Mouse (Mus musculus) thymus, postnatal 25 days (tissue): ENCODE measurements around the gene Klf7.
"Not testable (repeated sequence)": the region's sequence is repeated elsewhere in the genome, so short reads cannot be mapped to it uniquely, and the experiment has no call there.

Experiments used
- DNase-seq: peaks from one replicate; pipeline ENCODE4 v3.0.0; 2022

The Klf7 gene

DNA sequence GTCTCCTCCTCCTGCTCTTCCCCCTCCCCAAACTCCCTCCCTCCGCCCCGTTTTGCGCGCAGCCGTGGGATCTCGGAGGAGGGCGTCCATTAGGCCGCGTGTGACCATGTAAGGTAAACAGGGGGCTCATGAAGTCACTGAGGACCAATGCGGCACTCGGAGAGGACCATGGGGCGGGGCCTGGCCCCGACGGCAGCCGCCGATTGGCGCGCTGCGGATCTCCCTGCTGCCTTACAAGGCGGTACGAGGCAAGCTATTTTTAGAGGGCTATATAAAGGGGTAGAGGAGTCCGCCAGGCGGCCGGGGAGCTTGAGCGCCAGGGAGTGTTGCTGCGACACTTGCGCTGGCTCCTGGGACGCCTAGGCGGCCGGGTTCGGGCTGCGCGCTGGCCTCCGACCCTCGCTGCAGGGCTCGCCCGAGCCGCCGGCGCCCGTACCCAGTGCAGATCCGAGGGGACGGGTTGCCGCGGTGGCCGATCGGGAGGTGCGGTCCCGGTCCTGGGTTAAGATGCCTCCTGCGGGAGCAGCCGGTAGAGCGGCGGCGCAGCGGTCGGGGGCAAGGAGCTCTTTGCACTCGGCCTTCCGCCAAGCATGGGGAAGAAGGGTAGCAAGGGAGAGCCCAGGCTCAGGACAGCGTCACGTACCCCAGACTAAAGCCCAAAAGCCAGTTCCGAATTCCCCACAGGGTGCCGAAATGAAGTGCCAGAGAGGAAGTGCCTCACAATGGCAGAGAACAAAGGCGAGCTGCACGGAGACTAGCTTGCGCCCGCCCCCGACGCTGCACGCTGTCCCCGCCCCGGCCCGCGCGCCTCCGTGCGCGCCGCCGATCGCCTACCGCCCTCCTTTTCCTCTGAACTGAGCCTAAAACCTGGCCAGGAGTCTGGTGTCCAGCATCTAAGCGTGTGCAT, at the start of gene Klf7:
TSS of gene Klf7 (minus strand) at position 724 of the 907 bp plus-strand sequence.
- peak; percentile 95 for DNase-seq

DNA sequence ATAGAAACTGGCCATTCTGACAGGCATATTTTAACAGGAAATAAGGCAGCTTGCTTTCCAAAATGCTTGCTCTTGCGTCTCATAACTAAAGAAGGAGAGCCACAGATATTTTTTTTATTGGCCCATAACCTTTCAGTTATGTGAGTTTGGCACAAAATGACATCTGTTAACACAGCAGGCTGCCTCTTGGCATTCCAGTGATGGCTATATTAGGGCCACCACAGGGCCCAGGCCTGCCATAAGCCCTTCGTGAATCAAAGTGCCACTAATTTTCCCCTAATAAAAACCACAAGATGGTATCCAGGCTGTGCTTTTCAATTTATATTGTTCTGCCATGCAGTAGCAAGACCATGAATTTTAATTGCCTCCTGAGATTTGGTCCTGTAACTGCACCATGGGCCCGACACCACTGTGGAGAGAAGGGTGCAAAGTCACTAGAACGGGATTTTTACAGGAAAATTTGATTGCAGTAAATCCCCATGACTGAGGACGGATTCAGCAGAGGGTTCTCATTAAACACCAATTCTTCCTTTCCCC, 42.5 kb upstream of the Klf7 start:
- DNase-seq, result no peak

DNA sequence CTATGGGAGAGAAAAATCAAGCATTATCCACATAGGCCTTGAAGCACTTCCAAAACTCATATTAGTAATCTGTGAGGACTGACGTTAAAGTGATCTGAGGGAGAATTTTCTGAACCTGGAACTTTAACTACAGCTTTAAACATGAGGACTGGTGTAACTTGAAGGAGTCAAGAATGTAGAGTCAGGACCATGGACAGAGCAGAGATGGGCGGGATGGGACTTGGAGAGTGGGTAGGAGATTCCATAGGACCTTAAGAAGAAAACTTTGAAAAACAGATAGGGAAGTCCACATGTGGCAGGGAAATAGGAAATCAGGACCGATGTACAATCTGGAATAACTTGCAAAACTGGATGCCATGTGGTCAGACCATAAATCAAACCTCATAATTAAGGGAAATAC, 36.7 kb upstream of the Klf7 start:
- DNase-seq, result no peak

DNA sequence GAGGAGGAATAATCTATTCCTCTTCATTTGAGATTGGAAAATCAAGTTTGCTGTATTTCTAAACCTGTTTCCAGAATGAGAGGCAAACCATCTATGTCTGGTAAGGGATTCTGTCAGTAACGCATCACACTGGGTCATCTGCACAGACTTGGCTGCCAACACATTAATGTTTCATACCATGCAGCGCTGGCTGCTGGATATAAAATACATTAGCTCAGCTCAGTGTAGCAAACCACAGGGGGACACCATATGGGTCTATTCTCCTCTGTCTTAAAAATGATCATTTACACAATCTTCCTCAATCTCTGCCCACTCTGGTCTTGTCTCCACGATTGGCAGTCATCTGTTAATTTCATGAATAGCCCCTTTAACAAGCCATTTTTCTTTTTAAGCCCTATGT, 27.1 kb upstream of the Klf7 start:
- DNase-seq, result no peak

DNA sequence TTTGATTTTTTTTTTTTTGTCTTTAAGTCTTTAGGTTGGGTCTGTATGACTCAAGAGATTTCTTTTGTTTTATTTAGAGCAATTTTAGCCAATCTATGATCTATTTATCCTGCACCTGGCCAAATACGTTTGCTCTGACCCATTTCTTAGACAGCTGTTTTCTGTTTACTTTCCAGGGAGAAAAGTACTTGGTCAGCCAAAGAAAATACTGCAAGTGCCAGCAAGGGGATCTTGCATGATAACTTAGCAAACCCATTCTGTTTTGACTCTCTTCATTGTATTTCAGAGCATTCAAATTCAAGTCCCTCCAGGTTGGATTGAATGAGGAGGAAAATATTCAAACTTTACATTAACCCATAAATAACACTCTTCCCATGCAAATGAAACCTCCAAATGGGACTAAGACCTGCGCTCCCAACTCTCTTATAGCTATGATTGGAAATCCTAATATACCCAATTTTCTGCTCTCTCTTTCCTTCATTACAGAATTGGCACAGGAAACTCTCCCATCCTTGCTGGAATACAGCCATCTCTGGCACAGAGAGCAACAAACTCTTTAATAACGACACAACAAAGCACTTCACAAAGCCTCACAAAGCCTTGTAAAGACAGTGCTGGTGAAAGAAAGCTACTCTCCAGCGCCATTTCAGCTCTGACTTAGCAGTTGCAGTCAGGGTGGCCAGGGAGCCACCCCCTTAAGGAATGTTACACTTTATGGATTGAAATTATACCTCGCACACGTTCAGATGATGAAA, 20.8 kb upstream of the Klf7 start:
- DNase-seq, result no peak

DNA sequence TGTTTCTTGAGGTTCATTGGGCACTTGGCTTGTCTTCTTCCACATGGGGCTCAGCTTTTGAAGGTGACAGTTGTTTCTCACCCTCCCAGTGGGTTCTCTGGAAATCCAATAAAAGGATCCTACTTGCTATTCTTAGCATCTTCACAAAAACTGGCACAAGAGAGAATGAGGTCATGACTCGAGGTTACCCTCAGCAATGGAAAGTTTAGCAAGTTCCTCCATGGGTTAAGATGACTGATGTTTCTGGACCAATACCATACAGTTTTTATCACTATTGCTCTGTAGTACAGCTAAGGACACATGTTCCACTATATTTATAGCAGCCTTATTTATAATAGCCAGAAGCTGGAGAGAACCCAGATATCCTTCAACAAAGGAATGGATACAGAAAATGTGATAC, 12.4 kb upstream of the Klf7 start:
- DNase-seq, result no peak

DNA sequence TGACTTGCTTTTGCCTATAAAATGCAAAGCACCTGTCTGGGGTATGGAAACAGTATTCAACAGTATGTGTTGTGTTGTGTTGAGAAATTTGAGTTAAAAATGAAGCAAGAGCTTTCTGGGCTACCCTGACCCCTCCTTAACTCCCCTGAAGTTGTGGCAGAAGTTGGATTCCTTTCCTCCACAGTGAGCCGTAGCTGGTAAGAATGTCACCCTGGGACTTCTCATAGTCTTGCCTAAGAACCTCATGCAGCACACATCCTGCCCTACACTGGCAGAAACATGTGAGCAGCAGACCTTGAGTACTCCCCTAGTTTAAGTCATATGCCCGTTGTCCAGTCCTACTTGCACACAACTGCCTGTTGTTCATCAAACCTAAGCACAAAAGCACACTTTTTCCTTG, 4.7 kb upstream of the Klf7 start:
- DNase-seq, result no peak

DNA sequence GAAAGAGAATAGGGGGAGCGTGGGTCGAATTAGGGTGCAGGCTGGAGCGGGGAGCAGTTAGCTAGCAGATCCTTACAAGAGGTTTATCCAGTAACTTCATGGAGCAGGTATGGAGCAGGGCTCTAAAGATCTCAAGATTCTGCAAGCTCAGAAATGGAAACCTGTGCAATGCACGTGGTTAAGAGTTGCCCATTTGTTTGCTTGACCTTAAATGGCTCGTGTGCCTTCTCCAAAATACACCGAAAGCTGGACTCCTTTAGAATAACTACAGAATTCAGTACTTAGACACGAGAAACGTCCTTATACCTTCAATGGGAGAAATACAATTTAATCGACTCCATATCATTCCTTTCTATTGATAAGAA, 366 bp upstream of the Klf7 start:
- no peak for DNase-seq

DNA sequence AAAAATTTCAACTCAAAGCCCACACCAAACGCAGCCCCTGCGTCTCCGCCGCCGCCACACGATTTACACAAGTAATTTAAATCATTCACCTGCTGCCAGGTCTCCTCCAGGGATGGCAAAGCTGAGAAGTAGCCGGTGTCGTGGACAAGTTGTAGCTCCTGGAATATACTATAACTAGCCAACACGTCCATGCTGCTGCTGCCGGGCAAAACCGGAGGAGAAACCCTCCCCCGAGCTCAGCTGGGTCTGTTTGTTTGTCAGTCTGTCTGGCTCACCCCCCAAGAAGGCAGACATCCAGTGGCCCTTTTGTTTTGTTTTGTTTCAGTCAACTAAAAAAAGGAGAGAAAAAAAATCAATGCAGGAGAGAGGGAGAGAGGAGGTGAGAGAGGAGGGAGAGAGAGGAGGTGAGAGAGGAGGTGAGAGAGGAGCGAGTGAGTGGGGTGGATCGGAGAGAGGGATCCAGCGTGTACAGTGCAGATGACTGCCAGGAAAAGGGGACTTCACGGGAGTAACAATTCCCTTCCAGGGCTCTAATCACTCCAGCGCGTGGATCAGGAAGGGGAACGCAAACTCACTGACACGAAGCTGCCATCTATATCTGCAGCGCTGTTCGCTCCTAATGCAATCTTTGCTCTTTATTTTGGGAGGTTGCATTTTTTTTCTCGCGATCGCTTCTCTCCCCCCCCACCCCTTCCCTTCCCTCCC, 1.1 kb downstream of the Klf7 start:
- DNase-seq, result peak; percentile 68

DNA sequence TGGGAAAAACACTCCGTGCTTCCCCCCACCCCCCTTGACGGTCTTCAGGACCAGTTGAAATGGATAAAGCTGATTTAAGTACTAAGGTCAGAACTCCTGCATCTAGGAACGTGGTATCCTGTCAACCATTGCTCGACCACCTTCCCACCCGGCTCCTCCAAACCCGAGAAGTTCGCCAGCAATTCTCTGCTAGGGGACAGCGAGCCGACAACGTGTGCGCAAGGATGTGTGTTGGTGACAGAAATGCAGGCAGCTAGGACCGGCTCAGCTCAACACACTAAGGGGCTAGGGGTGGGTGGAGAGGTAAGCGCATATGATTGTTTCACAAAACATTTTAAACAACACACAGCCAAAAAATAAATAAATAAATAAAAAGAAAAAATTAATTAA, 1.7 kb downstream of the Klf7 start:
- DNase-seq, result peak; percentile 63

DNA sequence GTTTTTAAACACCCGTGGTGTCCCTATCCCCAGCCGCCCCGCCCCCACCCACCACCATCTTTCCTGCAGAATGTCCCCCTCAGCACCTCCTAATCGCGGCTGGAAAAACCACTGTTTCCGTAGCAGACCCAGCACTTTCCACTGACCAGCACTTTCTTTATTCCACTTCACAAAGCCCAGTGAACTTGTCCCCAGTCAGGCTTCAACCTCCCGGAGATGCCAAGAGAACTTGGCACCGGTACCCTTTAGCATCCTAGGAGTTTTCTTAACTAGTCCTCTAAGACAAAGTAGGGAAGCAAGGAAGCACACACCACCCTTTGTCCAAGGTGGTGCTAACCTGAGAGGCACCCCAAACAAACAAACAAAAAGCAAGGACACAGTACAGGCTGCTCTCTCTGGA, 2.2 kb downstream of the Klf7 start:
- peak; percentile 32 for DNase-seq

DNA sequence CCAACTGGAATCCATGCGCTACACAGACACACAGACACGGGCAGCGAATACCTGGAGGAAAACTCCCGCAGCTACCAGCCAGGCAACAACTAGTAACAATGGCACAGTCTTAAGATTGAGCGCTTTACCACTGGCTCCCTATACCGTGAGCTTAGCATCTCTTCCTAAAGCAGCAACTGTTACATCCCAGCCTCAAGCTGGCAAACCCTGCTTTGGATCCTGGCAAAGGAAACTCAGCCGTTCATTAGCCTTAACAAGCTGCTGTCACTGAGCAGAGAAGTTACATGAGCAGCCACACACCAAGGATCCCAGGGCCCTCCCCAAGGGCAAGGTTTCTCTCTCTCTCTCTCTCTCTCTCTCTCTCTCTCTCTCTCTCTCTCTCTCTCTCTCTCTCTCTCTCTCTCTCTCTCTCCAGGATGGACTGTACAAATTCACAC, 2.7 kb downstream of the Klf7 start:
- peak; percentile 23 for DNase-seq

DNA sequence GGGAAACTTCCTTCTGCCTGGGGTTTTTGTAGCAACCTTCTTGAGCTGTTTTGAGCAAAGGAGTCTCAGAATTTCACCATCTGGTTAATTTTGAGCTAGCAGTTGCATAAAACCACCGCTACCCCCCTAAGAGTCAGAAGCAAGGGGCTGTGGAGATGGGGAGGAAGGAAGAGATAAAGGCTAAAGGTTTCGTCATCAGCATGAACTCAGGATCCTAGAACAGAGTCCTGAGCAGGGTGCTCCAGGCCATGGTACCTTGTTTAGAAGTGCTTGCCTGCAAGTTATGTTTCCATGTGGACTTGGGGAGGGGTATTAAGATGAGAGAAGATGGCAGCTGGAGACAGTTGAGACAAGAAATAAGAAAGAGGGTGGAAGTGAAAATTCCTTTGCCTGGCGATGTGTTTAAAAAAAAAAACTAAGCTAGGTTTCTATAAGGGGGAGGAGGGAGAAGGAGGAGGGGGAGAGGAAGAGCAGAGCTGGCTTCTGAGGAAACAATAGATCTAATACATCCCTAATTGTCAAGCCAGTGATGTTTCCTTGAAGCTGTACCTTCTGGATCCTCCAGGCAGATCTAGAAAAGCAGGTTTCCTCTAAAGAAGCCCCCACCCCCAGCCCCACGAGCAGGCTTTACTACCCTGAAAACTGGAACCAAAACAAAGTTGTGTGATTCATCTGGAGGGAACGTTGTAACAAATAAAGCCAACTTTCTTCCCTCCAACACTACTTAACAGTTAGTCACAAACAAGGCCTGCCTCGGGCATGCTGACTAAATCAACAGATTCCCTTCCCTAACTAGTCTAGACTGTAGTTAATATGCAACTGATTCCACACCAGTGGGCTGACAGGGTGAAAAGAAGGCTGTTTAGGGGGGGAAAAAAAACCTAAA, 3.6 kb downstream of the Klf7 start:
- DNase-seq, result peak; percentile 24

DNA sequence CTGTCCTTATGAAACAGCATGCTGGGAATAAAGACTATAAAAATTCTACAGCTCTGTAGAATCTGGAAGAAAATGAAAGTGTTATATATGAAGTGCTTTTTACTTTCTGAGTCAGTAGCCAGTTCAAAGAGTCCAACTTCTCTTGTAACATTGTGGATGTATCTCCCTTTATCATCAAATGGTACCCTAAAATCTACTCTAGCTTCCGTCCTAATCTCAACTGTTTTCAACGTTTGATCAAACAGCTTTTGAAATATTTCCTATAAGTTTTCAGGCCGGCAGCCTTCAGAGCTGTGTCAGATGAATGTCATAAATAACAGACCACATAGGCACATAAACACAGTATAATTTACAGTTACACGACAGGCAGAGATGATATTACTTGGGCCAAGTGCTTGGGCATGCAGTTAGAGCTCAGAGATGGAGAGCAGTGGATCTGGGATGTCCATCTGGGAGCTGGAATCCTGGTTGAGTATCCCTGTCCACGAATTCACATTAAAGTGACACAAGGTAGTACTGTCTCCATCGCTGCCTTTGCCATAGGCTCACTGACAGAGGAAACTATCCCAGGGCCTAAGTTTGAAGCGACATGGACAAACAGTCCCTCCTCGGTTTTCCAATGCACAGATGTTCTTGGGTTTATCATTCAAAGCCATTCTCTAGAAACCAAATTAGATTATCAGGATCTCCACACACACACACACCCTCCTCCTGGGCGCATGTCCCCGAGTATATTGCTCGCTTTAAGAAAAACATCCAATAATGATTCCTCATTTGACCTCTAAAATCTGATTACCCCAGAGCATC, 4.4 kb downstream of the Klf7 start:
- DNase-seq, result no peak

DNA sequence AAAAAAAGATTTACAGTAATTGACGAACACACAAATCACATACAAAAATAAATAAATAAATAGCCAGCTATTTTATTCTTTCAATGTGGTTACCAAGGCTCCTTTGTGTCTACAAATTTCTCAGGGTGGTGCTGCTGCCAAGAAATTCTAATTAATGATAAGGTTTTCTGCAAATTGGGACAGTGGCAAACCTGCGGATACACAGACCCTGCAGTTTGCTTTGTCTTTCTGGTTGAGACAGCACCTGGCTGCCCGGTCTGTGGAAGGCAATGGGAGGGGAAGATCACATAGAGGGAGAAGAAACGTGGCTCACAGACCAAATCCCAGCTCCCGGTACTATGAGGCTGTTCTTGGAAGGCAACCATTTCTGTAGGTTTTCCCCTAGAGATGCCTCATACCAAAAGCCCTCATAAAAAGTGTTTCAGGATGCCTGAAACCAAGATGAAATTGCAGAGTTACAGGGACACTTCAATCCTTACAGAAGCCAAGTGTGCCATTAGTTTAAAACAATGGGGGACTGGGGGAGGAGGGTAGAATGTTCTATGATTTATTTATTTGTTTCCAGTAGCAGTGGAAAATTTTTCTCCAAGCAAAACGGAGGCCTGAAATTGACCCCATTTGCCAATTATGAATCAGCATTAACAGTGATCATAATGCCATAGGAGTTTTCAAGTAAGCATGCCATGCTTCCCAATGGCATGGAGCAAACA, 5.2 kb downstream of the Klf7 start:
- DNase-seq, result no peak

DNA sequence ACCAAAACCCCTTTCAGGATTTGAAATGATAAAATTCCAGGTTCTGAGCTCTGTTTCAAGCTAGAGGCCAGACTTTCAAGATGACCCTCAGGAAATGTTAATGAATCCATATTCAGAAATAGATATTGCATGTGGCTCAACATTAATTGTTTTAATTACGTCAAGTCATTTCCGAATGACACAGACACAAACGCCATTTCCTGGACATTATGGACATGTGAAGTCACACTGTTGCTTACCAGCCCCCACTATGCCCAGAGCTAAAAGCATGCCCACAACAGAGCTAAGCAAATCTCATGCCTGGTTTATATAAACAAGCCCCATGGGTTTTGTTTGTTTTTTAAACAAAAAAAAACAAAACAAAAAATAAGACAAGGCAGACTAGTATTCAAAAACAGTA, 7.5 kb downstream of the Klf7 start:
- no peak for DNase-seq

DNA sequence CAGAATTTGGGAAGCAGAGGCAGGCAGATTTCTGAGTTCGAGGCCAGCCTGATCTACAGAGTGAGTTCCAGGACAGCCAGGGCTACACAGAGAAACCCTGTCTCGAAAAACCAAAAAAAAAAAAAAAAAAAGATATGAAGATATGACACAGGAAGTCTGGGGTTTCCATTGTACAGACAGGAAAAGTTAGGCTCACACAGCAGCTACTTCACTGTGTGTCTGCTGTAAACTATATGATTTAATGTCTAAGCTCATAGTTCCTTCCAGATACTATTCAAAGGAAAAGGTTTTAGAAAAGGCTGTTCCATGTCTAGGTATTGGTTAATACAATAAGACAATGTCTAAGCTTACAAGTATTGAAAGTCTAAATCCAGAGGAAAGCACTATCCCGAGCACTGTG, 13.4 kb downstream of the Klf7 start:
- not testable (repeated sequence) for DNase-seq

DNA sequence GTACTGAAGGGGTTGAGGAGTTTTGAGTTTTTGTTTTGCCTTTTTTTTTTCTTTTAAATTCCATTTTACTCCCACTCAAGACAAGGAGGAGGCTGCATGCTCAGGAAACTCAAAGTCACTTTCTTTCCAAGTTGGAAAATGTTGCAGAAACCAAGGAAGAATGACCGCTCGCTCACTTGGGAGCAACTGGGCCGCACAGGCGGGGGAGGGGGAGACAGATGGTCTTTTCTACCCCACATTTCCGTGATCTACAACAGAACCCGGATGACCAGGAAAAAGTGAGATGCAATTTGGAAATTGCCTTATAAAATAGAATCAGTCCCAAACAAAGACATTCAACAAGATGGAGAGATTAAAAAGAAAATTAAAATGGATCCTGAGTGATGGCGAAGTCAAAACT, 14.6 kb downstream of the Klf7 start:
- DNase-seq, result no peak

DNA sequence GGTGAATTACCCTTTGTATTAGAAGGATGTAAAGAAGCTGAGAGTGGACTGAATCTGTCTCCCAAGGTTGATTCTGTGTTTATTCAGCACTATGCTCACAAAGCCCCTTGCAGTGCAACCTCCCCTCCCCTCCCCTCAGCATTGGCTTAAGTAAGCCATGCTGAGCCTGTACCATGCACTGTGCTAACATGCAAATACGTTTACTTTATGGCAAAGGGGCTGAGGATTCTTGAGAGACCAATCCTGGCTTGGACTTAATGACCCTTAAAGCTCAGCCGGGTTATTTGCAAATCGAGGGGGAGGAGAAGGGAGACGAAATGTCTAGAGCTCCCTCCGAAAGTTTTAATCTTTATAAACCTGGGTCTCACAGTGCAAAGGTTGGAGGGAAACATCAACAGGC, 16.0 kb downstream of the Klf7 start:
- no peak for DNase-seq

DNA sequence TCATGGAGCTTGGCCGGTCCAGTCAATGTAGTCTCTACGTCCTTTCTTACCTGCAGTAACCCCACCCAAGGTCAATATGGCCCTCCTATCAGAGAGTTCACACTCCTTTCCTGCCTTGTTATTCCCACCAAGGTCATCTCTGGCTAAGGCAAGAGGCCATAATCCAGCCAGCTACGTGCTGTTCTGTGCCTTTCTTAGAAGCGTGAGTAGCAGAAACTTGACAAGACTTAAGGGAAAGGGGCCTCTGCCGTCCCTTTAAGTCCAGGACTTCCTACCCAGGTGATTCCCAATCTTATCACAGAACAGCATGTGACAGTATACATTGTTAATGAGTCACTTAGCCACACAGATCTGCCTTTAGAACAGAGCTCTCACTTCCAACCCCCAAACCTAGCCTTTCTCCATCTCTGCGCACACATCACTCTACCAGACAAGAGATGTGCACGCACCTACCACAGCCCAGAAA, 16.9 kb downstream of the Klf7 start:
- no peak for DNase-seq

DNA sequence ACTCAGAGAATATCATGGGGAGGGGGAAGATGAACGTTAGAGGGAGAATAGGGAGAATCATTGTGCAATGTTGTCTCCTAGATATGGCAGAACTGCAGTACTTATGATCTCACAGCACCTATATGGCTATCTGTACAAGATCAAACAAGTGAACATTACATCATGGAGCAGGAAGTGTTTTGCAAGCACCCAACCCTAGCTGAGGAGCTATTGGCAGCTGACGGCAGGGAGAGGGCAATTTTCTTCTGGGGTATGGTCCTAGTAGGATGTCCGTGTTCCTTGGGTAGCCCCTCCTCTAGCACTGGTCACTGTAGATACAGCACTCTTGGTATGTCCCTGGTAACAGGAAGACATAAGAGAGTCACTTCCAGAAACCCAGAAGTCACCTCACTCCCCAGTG, 17.4 kb downstream of the Klf7 start:
- no peak for DNase-seq
